Mouse (Mus musculus): ENCODE measurements around the gene Thoc7. TPM values are rescaled to one million over a fixed set of nuclear protein-coding genes. Genes with fewer than 3 reads are reported as not detected.

Gene Thoc7
- polyA plus RNA-seq (2016; fragmentation: Nextera tagmentation; extraction: Ambion mirVana): 228 and 236 TPM in 2 replicates

GRCm38 (mm10) chr14:13961401-13962112 lies at the start of gene Thoc7, which contains the start of gene Atxn7:
Thoc7 (minus strand) TSS chr14:13961852.
Atxn7 (plus strand) TSS chr14:13961440.
- H3K27me3 ChIP-seq: no peaks in the 10 kb centered on the region
- H3K27ac ChIP-seq: peak within 1 kb of the TSS; percentile 93
- peak; percentile 40 for ATAC-seq (ENCODE audit: insufficient number of reproducible peaks, insufficient read depth, low FRiP score, low TSS enrichment, low read depth)
- H3K36me3 ChIP-seq: peaks cover 3% of the 10 kb centered on the region; the same call in 1 of the 2 replicates
- H3K4me1 ChIP-seq (replicated peaks): peaks cover 16% of the 10 kb centered on the region
- H3K9ac ChIP-seq (replicated peaks): peak within 1 kb of the TSS; percentile 99
- H3K4me2 ChIP-seq: peak within 1 kb of the TSS; percentile 68
- H3K9me3 ChIP-seq: no peaks in the 10 kb centered on the region
- H3K4me3 ChIP-seq (replicated peaks): peak within 1 kb of the TSS; percentile 93
- WGBS: 5% methylated on average over 37 of the region's 56 CpGs

GRCm38 (mm10) chr14:14009712-14010111 lies 48.1 kb upstream of the Thoc7 start:
- no peak overlapping the region for H3K4me3 ChIP-seq (replicated peaks)
- H3K4me1 ChIP-seq (replicated peaks): peaks cover 14% of the 10 kb centered on the region
- H3K27me3 ChIP-seq: no peaks in the 10 kb centered on the region
- no peak overlapping the region for H3K4me2 ChIP-seq
- H3K9ac ChIP-seq (replicated peaks): no peak overlapping the region
- H3K36me3 ChIP-seq: no peaks in the 10 kb centered on the region
- ATAC-seq (ENCODE audit: insufficient number of reproducible peaks, insufficient read depth, low FRiP score, low TSS enrichment, low read depth): no peak
- H3K27ac ChIP-seq: no peak overlapping the region
- H3K9me3 ChIP-seq: no peaks in the 10 kb centered on the region
- WGBS: 82% methylated on average over 6 of the region's 6 CpGs

GRCm38 (mm10) chr14:14002771-14003170 lies 41.1 kb upstream of the Thoc7 start:
- Histone ChIP-seq H3K9me3 (no peaks in the 10 kb centered on the region), H3K9ac (replicated peaks) (no peak overlapping the region), H3K4me2 (no peak overlapping the region), H3K4me3 (replicated peaks) (no peak overlapping the region), H3K4me1 (replicated peaks) (no peaks in the 10 kb centered on the region), H3K27ac (no peak overlapping the region), H3K36me3 (no peaks in the 10 kb centered on the region), H3K27me3 (no peaks in the 10 kb centered on the region)
- 95% methylated on average over 7 of the region's 7 CpGs for WGBS
- ATAC-seq (ENCODE audit: insufficient number of reproducible peaks, insufficient read depth, low FRiP score, low TSS enrichment, low read depth): no peak

- WGBS: 75% methylated on average over 9 of the region's 9 CpGs
- H3K9me3 ChIP-seq: no peaks in the 10 kb centered on the region
- H3K27me3 ChIP-seq: no peaks in the 10 kb centered on the region
- H3K4me2 ChIP-seq: no peak overlapping the region
- no peaks in the 10 kb centered on the region for H3K4me1 ChIP-seq (replicated peaks)
- no peak overlapping the region for H3K27ac ChIP-seq
- no peak overlapping the region for H3K9ac ChIP-seq (replicated peaks)
- no peak overlapping the region for H3K4me3 ChIP-seq (replicated peaks)
- no peak for ATAC-seq (ENCODE audit: insufficient number of reproducible peaks, insufficient read depth, low FRiP score, low TSS enrichment, low read depth)
- no peaks in the 10 kb centered on the region for H3K36me3 ChIP-seq
These were observed 33.8 kb upstream of the Thoc7 start for GRCm38 (mm10) chr14:13995206-13996097.

- 78% methylated on average over 3 of the region's 3 CpGs for WGBS
- Histone ChIP-seq H3K36me3 (no peaks in the 10 kb centered on the region), H3K27me3 (no peaks in the 10 kb centered on the region), H3K27ac (no peak overlapping the region), H3K4me1 (replicated peaks) (no peaks in the 10 kb centered on the region), H3K9me3 (no peaks in the 10 kb centered on the region), H3K9ac (replicated peaks) (no peak overlapping the region), H3K4me2 (no peak overlapping the region), H3K4me3 (replicated peaks) (no peak overlapping the region)
- ATAC-seq (ENCODE audit: insufficient number of reproducible peaks, insufficient read depth, low FRiP score, low TSS enrichment, low read depth): no peak
These were observed 29.1 kb upstream of the Thoc7 start for GRCm38 (mm10) chr14:13990741-13991140.

GRCm38 (mm10) chr14:13988397-13988796 lies 26.7 kb upstream of the Thoc7 start:
- H3K27me3 ChIP-seq: no peaks in the 10 kb centered on the region
- H3K4me2 ChIP-seq: no peak overlapping the region
- no peaks in the 10 kb centered on the region for H3K36me3 ChIP-seq
- H3K27ac ChIP-seq: no peak overlapping the region
- H3K4me3 ChIP-seq (replicated peaks): no peak overlapping the region
- no peaks in the 10 kb centered on the region for H3K4me1 ChIP-seq (replicated peaks)
- no peaks in the 10 kb centered on the region for H3K9me3 ChIP-seq
- 51% methylated on average over 2 of the region's 2 CpGs for WGBS
- H3K9ac ChIP-seq (replicated peaks): no peak overlapping the region
- no peak for ATAC-seq (ENCODE audit: insufficient number of reproducible peaks, insufficient read depth, low FRiP score, low TSS enrichment, low read depth)

- ATAC-seq (ENCODE audit: insufficient number of reproducible peaks, insufficient read depth, low FRiP score, low TSS enrichment, low read depth): no peak
- WGBS: 53% methylated on average over 2 of the region's 2 CpGs
- Histone ChIP-seq H3K4me2 (no peak overlapping the region), H3K27me3 (no peaks in the 10 kb centered on the region), H3K36me3 (no peaks in the 10 kb centered on the region), H3K9me3 (no peaks in the 10 kb centered on the region), H3K9ac (replicated peaks) (no peak overlapping the region), H3K4me3 (replicated peaks) (no peak overlapping the region), H3K4me1 (replicated peaks) (no peaks in the 10 kb centered on the region), H3K27ac (no peak overlapping the region)
These were observed 20.5 kb upstream of the Thoc7 start for GRCm38 (mm10) chr14:13982174-13982573.

GRCm38 (mm10) chr14:13981286-13981685 lies 19.6 kb upstream of the Thoc7 start:
- H3K36me3 ChIP-seq: no peaks in the 10 kb centered on the region
- WGBS: 39% methylated on average over 2 of the region's 2 CpGs
- H3K4me1 ChIP-seq (replicated peaks): no peaks in the 10 kb centered on the region
- H3K27ac ChIP-seq: no peak overlapping the region
- H3K4me3 ChIP-seq (replicated peaks): no peak overlapping the region
- H3K9ac ChIP-seq (replicated peaks): no peak overlapping the region
- no peaks in the 10 kb centered on the region for H3K9me3 ChIP-seq
- ATAC-seq (ENCODE audit: insufficient number of reproducible peaks, insufficient read depth, low FRiP score, low TSS enrichment, low read depth): no peak
- H3K27me3 ChIP-seq: no peaks in the 10 kb centered on the region
- no peak overlapping the region for H3K4me2 ChIP-seq

GRCm38 (mm10) chr14:13977498-13977897 lies 15.8 kb upstream of the Thoc7 start:
- Histone ChIP-seq H3K27ac (no peak overlapping the region), H3K9ac (replicated peaks) (no peak overlapping the region), H3K36me3 (no peaks in the 10 kb centered on the region), H3K4me3 (replicated peaks) (no peak overlapping the region), H3K9me3 (no peaks in the 10 kb centered on the region), H3K27me3 (no peaks in the 10 kb centered on the region), H3K4me2 (no peak overlapping the region), H3K4me1 (replicated peaks) (no peaks in the 10 kb centered on the region)
- WGBS: 56% methylated on average over 1 of the region's 1 CpGs
- no peak for ATAC-seq (ENCODE audit: insufficient number of reproducible peaks, insufficient read depth, low FRiP score, low TSS enrichment, low read depth)

GRCm38 (mm10) chr14:13971644-13972234 lies 10.1 kb upstream of the Thoc7 start:
- 58% methylated on average over 6 of the region's 6 CpGs for WGBS
- no peak overlapping the region for H3K9ac ChIP-seq (replicated peaks)
- H3K27me3 ChIP-seq: no peaks in the 10 kb centered on the region
- no peak overlapping the region for H3K4me2 ChIP-seq
- ATAC-seq (ENCODE audit: insufficient number of reproducible peaks, insufficient read depth, low FRiP score, low TSS enrichment, low read depth): no peak
- no peak overlapping the region for H3K27ac ChIP-seq
- no peak overlapping the region for H3K4me3 ChIP-seq (replicated peaks)
- H3K36me3 ChIP-seq: no peaks in the 10 kb centered on the region
- H3K9me3 ChIP-seq: no peaks in the 10 kb centered on the region
- peaks cover 8% of the 10 kb centered on the region for H3K4me1 ChIP-seq (replicated peaks)

GRCm38 (mm10) chr14:13970513-13970912 lies 8.9 kb upstream of the Thoc7 start:
- Histone ChIP-seq H3K4me2 (no peak overlapping the region), H3K9me3 (no peaks in the 10 kb centered on the region), H3K36me3 (no peaks in the 10 kb centered on the region), H3K27me3 (no peaks in the 10 kb centered on the region), H3K4me3 (replicated peaks) (no peak overlapping the region), H3K4me1 (replicated peaks) (peaks cover 8% of the 10 kb centered on the region), H3K9ac (replicated peaks) (no peak overlapping the region), H3K27ac (no peak overlapping the region)
- ATAC-seq (ENCODE audit: insufficient number of reproducible peaks, insufficient read depth, low FRiP score, low TSS enrichment, low read depth): no peak
- WGBS: 42% methylated on average over 3 of the region's 3 CpGs
